Mouse (Mus musculus) cerebellum, adult 9-10 months (tissue): ENCODE data around the gene Slc9a2.
A peak's percentile ranks its signal among the peaks of the same experiment; 100 is the strongest.

Source experiments
- DNase-seq: peaks from one replicate; pipeline ENCODE4 v3.0.0; 2022

Gene Slc9a2

DNA sequence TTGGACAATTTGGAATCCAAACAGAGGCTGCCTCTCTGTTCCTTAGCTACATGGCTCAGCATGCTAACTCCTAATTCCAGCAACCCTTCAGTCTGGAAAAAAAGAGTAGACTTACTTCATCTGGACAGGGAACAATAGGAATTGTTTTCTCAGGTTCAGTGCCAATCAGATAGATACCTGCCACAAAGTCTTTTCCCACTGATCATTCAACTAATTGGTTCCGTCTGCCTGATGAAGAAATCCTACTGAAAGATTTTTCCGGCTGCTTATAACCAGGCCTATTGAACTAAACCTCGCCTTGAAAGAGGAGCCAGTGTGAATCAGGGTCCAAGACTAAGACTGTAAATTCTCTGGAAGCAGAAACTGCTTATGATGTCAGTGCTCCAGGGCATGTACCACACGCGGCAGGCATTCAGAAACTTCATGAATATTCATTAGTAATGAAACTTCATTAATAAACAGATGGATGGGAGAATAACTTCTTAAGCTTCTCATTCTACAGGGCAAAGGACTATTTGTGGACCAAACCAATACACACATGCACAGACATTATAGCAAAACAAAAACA lies 109.4 kb downstream of the Slc9a2 start:
- DNase-seq, result no peak

DNA sequence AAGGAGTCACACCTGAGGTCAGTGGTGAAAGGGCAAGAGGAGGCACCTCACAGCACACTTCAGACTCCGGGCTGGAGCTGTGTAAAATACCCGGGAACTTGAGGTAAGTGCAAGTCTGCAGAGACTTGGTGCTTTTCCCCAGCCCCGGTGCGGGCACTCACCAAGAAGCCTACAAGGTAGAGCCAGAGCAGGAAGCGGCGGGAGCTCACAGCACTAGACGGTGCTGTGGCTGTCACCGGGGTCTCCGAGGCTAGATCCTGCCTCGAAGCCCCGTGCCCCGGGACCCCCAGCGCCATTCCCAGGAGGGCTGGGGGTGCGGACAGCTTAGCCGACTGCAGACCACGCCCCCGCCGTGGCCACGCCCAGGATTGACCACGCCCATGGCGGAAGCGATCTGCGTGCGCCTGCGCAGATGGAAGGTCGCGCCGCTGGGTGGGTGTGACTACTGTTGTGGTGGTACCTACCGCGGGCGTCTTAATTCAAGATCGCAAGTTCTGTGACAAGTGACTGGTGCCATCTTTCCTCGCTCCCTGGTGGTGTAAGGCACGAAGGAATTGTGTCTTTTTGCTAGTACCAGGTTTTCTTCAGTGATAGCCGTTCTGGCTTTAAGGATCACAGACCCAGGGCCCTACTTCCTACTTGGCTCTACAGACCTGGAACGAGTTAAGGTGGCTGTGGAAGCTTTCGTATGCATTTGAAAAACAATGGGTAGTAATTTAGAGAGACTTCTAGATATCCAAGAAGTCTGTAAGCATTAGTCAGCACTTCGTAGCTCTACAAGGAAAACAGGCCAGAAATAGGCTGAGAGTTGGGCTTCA lies 110.2 kb downstream of the Slc9a2 start, which contains the start of gene Mfsd9:
Gene Mfsd9 (minus strand): TSS at position 364 of the 818 bp plus-strand sequence.
- DNase-seq, result peak; percentile 62

DNA sequence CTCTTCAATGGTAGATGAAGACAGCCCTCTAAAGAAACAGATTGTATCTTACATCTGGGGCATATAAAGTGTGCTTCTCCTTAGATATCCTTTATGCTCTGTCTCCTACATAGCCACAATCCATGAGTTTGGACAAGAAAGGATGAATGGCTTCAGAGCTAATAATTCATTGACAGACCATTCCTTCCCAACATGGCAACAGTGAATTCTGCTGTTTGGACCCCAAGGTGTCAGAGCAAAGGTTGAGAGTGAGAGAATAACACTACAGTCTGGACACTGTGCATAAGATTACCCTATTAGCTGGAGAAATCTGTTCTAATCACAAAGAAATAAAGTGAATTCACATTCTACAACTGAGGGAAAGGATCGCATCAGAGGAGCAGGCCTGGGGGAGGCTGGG lies 115.1 kb downstream of the Slc9a2 start:
- no peak for DNase-seq

DNA sequence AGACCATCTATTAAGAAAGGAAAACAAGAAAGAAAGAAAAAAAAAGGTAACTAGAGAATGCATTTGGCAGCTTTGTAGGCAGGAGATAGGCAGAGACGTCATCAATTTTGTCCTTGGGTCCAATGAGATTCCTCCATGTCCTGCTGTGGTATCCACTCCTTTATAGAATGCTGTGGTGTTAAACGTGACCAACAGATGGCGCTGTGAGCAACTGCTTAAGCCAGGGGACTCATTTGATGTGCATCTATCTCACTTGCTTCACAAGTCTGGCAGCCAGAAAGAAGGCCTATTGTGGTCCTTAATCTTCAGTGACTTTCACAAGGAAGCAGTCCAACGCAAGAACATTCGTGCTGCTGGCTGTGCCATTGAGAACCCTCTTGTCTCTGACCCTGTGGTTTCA lies 117.0 kb downstream of the Slc9a2 start:
- DNase-seq, result peak; percentile 40

DNA sequence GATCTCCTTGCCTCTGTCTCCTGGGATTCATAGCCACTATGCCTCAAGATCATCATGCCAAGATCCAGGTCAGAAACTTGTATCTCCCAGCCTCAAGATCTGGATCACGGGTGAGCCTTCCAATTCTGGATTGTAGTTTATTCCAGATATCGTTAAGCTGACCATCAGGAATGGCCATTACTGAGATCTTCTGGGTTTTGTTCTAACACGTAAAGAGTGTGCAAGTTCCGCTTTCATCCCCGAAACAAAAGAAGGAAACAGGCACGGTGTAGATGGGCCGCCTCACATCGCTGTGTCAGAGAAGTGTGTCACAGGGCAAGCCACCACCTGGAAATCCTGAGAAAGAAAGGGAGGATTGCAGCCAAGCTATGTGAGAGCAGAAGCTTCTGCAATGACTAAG lies 118.7 kb downstream of the Slc9a2 start:
- no peak for DNase-seq

DNA sequence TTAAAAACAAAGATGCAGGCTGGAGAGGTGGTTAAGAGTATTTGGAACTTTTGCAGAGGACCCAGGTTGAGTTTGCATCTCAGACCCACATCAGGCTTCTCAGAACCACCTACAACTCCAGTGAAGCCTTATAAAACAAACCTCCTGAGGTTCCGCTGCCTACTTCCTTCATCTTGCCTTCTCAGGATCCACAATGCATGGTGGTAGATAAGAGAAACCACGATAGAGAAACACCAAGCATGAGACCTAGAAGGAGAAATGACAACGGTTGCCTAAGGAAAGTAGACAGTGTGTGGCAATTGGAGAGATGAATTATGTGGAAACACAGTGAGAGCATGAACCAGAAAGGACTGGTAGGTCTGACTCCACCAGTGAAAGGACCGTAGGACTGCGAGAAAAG lies 120.5 kb downstream of the Slc9a2 start:
- DNase-seq, result no peak

DNA sequence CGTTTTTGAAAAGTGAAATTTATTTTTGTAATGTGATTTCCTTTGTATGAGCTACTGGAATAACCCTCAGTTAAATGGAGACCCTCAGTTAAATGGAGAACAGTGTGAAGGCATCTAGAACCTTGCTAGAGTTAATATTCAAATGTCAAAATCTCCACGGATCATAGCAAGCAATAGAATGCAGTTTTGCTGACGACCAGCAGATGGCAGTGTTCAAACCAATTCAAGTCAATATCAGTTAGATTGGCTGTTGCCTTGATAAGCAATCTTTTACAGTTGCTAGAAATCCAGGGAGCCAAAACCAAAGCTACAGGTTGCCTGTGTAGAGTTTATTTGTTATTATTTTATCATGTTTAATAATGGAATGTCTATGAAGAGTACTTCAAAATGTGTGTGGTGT lies 122.4 kb downstream of the Slc9a2 start:
- peak; percentile 46 for DNase-seq

DNA sequence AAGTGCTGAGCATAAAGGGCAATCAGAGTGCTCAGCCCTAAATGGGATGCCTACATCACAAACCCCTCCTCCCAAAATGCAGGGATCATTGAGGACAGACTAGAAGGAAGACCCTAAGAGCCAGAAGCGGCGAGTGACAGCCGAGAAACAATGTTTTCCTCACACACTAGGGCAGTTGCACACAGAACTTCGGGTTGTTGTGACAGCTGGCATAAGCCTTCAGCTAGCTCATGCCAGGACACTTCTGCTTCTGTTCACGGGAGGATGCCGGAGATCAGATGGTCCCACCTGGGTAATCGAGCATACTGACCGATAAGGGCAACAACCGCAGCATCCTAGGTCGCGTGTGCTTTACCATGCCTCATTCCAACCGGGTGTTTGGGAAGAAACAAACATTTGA lies 123.7 kb downstream of the Slc9a2 start:
- no peak for DNase-seq

DNA sequence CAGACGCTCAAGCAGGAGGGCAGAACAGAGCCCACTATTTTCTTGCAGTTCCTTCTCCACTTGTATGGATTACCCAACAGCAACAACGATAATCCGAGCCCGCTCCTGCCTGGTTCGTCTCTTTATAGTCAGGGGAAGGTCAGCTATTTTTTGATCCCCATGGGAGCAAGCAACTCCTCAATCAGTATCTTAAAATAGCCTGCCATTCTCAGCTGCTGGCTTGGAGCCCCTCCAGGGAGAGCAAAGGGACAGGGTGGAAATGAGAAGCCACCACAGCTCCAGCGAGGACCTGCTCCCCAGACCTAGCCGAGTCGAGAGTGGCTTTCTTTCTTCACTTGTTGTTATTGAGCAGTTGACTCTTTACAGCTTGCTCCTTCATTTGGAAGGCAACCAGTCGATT lies 125.0 kb downstream of the Slc9a2 start, which contains the start of gene Tmem182:
Gene Tmem182 (plus strand): TSS at position 251 of the 400 bp plus-strand sequence.
- no peak for DNase-seq

DNA sequence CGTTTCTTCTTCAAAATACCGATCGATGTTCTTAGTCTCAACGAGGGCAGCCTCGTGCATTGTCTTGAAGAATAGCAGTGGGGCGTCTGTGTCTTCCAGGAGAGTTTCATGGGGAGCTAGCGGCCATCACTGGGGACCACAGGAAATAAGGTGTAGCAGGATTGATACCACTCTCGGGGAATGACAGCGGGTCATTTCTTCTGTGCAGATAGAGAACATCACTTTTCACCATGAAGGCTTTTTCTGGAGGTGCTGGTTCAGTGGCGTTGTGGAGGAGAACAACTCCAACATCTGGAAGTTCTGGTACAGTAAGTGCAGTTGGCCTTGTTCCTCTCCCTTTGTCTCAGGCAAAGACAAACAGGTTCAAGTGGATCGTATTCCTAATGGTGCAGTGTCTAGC lies 125.5 kb downstream of the Slc9a2 start:
- no peak for DNase-seq

DNA sequence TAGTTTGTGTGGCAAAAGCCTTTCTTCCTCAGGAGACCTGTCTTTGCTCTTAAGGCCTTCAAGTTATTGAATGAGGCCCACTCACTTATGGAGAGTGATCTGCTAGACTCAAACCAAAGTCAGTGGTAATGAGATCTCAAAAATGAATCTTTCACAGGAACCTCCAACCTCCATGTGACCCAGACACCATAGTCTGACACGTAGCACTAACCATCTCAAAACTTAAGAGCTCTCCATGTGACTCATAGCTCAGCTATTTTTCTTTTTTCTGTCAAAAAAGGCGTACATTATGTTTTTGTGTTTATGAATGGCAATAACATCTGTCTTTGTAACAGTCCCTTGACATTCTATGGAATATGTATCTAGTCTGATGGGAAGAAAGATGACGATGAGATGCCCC lies 128.3 kb downstream of the Slc9a2 start:
- no peak for DNase-seq

DNA sequence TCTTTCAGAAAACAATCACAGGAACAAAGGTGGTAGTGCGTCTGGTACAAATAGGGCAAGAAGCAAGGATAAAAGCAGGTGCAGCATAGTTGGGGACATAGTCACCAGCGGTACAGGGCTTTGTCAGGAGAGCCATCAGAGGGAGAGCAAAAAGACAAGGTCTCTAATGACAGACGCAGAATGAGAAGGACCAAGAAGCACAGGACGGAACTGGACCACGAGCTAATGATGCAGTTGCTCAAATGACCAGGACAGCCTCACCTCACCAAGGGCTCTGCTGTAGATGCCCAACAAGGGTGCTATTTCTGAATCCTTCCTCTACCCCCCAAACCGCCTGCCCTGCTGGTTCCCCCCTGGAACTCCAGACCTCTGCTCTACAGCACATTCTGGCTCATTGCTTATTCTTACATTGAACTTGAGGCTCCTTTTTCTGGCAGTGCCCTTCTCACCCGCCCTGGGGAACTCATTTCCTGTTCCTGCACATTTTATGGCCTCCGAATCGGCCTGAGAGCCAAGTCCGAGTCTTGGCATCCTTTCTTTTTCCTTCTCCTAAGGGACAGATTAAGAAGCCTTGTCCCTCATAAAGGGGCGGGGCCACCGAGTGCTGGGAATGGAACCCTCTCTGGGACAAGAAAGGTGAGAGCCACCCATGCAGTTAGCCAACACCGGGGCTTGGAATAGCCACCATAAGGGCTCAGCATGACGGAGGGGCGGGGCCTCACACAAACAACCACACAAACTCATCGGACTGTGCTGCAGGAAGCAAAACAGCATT lies 134.9 kb downstream of the Slc9a2 start:
- DNase-seq, result no peak
